Mouse (Mus musculus): ENCODE data around the gene Adamts18. TPM values are rescaled to one million over a fixed set of nuclear protein-coding genes. Genes with fewer than 3 reads are reported as not detected.

Gene Adamts18
- polyA plus RNA-seq, 2 experiments from 2014 or later = not detected

DNA sequence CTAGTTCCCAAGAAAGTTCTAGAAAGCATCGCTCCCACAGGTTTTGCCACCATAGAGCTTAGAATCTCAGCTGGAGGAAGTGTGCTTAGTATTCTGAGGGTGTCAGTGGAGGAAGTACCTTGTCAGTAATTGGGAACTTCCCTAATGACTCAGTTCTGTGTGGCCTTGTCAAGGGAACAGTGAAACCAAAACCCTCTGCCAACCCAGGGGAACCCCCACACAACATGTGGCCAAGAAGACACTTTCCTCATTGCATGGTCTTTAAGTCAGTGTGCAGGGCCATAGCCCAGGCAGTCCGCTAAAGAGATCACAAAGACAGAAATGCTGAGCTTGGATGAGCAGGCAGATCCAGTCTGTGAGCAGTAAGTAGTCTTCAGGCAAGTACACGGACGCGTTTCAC lies 192.4 kb downstream of the Adamts18 start:
- peak; percentile 99 for ATAC-seq

DNA sequence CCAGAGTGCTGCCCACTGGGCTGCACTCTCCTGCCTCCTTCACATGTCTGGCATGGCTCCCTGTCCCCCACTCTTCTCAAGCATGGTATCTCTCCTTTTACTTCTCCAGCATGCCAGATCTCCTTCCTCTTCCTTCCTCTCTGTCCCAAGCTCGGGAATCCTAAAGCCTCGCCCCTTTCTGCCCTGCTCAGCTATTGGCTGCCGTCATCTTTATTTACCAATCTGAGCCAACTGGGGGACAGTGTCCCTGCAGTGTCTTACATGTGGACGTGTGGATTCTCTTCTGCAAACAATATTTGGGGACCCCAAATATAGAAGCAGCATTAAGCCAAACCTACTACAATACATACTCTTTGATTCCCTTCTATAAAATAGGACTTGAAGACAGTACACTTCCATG lies 195.4 kb downstream of the Adamts18 start:
- ATAC-seq = no peak

DNA sequence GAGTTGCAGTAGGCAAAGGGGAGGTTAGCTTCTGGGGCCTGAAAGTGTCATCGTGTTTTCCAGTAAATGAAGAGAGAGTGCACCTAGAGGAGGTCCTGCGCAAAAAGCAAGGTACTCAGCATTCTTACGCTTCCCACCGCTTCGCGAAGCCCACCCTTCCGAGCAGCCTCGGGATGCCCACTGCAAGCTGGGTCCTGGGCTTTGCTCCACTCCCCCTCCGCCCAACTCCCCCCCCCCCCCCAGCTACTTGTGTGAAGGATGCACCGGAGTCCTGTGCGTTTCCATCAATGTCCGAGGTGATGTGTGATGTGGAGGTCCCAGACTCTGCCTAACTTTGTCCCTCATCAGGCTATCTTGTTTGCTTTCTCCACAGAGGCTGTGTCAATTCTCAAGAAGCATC lies 196.1 kb downstream of the Adamts18 start:
- ATAC-seq = no peak

Other genes with a start within 250 kb of the Adamts18 start
- gene Mon1b, start 213.2 kb downstream of the Adamts18 start, polyA plus RNA-seq (2017; shearing (Covaris generic)) = 10 to 100 TPM; 15.0 to 27.9 TPM
- not detected for gene Syce1l, start 205.5 kb downstream of the Adamts18 start, polyA plus RNA-seq (2017; shearing (Covaris generic))